Mouse (Mus musculus) thymus, adult 2 months (tissue): ENCODE data around the gene Ppm1l. TPM values are rescaled to one million over a fixed set of nuclear protein-coding genes. Genes with fewer than 3 reads are reported as not detected.

ENCODE experiments used
- DNase-seq: peaks from one replicate; pipeline ENCODE4 v3.0.0; 2021
- H3K27ac ChIP-seq: fragments of 200-500 bp; 2 replicates; pipeline ENCODE4 v1.5.1; 2012; ENCODE audit warnings: low read length, control low read depth; ENCODE audit not compliant: control insufficient read depth, insufficient read depth
- H3K27me3 ChIP-seq: fragments of 200-500 bp; 2 replicates; pipeline ENCODE4 v1.6.1; 2012; ENCODE audit warnings: mild to moderate bottlenecking, low read length, moderate library complexity, mixed read lengths; ENCODE audit not compliant: control insufficient read depth, insufficient read depth
- H3K36me3 ChIP-seq: fragments of 200-500 bp; 2 replicates; pipeline ENCODE4 v1.6.1; 2012; ENCODE audit warnings: mild to moderate bottlenecking, low read length, moderate library complexity; ENCODE audit not compliant: control insufficient read depth, insufficient read depth
- H3K4me1 ChIP-seq: fragments of 200-500 bp; replicated peaks from 2 replicates; pipeline ENCODE4 v1.6.1; 2012; ENCODE audit warnings: low read length; ENCODE audit not compliant: control insufficient read depth, insufficient read depth
- H3K4me3 ChIP-seq: fragments of 200-500 bp; 2 replicates; pipeline ENCODE4 v1.5.1; 2012; ENCODE audit warnings: mild to moderate bottlenecking, low read length, control low read depth, moderate library complexity; ENCODE audit not compliant: control insufficient read depth, insufficient read depth
- CTCF ChIP-seq: fragments of 200-500 bp; IDR thresholded peaks from 2 replicates; pipeline ENCODE4 v1.5.1; 2012; ENCODE audit warnings: mild to moderate bottlenecking, control low read depth, low read length, moderate library complexity, borderline replicate concordance; ENCODE audit not compliant: control insufficient read depth, poor library complexity, insufficient read depth; ENCODE audit errors: extremely low read depth
- POLR2A ChIP-seq: fragments of 200-500 bp; IDR thresholded peaks from 2 replicates; pipeline ENCODE4 v1.6.1; 2012; ENCODE audit warnings: mild to moderate bottlenecking, low read length, control low read depth, moderate library complexity; ENCODE audit not compliant: control insufficient read depth, poor library complexity, insufficient read depth; ENCODE audit errors: extremely low read depth
- WGBS: fragments of 180-500 bp; shearing (Covaris S2); methylation state at CpG from one replicate; pipeline ENCODE4 v1.1.7; 2018; 5-methylcytosine and 5-hydroxymethylcytosine counted together
- polyA plus RNA-seq: library from polyadenylated mRNA; depleted of rRNA; stranded (reverse); fragments of >200 nt; gene quantifications from 2 replicates; pipeline ENCODE4 v1.2.3, GENCODE M21; 2012

Gene Ppm1l
- polyA plus RNA-seq, 1 experiment, result 2.6 TPM

DNA sequence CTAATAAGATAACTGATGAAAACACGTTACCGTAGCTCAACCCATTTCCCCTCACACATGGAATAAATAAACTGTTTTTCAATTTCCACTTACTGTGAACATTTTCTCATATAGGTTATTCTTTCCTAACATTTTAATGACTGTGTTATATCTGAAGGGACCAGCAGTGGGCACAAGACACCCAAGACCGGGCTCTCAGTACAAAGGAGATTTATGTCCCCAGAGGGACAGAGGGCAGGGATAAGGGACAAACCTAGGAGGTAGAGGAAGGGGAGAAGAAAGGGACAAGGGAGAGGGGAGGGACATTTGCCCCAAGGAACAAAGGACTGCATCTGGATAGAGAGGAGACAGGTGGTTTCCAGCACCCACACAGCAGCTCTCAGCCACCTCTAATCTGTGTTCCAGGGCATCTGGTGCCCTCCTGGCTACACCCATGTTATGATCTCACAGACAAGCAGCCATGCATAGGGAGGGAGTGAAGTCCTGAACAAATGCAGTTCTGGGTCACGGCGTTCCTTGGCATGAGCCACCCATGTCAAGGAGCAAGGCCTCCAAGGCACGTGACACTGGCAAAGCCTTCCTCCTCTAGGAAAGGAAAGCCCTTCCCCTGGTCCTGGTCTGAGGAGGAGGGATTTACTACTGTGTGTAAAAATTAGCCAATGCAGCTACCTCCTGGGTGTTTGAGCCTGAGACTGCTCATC is 174.5 kb downstream of the Ppm1l start:
- H3K27ac ChIP-seq, result no peak overlapping the region
- no peak for TF ChIP-seq CTCF
- no peak for TF ChIP-seq POLR2A
- no peaks in the 10 kb centered on the region for H3K27me3 ChIP-seq
- no peaks in the 10 kb centered on the region for H3K36me3 ChIP-seq
- no peak for DNase-seq
- WGBS, result 98% methylated on average over 6 of the region's 6 CpGs
- H3K4me1 ChIP-seq, result no peaks in the 10 kb centered on the region
- no peak overlapping the region for H3K4me3 ChIP-seq

DNA sequence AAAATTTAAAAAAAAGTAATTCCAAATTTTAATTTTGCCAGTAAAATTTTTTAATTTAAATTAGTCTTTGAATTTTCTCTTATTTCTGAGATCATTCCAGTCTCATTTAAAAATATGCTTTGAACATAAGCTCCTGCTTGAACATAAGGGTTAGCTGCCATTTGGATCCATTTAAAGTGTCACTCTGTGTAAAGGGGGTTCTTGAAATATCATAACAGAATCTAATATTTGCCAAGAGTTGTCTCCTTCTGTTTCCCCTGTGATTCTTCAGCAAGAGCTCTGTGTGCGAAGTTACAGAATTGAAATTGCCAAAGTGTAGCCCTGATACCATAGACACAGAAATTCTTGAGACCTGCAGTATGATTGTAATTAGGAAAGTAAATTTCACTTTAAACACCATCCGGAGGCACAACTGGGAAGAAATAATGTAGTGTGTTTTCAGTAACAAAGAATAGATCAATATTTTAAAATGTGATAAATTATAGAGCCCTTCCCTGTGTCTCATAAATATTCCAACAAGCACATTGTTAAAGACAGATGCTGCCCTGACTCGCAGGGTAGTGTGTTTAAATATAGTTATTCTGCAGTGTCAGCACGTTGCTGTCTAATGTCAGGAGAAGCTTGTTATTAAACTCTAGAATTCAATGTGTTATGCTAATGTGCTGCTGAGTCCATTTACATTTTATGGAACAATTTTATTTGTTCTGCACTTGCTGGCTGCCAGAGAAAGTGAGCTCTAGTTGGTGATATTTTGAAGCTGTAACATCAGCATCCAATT is 177.8 kb downstream of the Ppm1l start:
- TF ChIP-seq POLR2A (no peak), CTCF (no peak)
- no peaks in the 10 kb centered on the region for H3K27me3 ChIP-seq
- H3K4me1 ChIP-seq, result no peaks in the 10 kb centered on the region

DNA sequence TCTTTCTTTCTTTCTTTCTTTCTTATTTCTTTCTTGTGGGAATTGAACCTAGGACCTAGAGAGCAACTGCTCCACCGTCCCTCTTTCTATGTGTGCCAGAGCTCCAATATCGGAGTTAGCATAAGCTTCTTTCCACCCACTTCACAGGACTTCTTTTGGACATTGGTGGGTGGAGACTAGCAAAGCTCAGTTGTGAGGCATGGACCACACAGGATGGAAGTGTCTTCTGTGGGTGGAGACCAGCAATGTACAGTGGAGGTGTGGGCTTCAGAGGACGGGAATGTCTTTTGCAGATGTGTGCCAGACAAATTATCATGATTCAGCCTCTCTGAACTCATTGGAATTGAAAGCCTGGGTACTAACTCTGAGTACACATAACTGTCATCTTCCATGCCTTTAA is 180.5 kb downstream of the Ppm1l start:
- no peaks in the 10 kb centered on the region for H3K4me1 ChIP-seq
- WGBS, result 87% methylated on average over 3 of the region's 3 CpGs
- no peaks in the 10 kb centered on the region for H3K27me3 ChIP-seq
- H3K27ac ChIP-seq, result no peak overlapping the region
- no peaks in the 10 kb centered on the region for H3K36me3 ChIP-seq
- no peak for TF ChIP-seq POLR2A
- TF ChIP-seq CTCF, result no peak
- DNase-seq, result no peak
- H3K4me3 ChIP-seq, result no peak overlapping the region

More for the DNA sequence above, 177.8 kb downstream of the Ppm1l start:
- no peak overlapping the region for H3K4me3 ChIP-seq
- 94% methylated on average over 4 of the region's 4 CpGs for WGBS
- no peak overlapping the region for H3K27ac ChIP-seq
- no peak for DNase-seq
- no peaks in the 10 kb centered on the region for H3K36me3 ChIP-seq

DNA sequence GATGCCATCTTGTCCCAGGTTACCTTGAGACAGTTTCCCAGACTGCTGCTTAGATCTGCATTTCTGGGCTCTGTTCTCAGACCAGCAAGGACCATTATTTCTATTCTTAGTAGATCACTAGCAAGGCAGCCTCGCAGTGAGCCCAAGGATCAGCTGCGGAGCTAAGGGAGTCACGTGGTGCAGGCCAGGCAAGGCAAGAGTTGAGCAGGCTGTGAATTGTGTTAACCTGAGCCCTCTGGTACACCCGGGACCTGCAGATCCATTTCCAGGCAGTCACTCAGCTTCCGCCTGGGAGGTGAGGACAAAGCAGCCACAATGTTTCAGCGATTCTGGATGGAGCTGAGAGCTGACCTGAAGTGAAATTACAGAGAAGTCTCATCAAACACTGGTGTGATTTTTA is 185.3 kb downstream of the Ppm1l start:
- TF ChIP-seq POLR2A, result no peak
- TF ChIP-seq CTCF, result no peak
- H3K27ac ChIP-seq, result no peak overlapping the region
- no peak overlapping the region for H3K4me3 ChIP-seq
- WGBS, result 91% methylated on average over 6 of the region's 6 CpGs
- DNase-seq, result no peak
- no peaks in the 10 kb centered on the region for H3K36me3 ChIP-seq
- no peaks in the 10 kb centered on the region for H3K27me3 ChIP-seq
- H3K4me1 ChIP-seq, result peaks cover 6% of the 10 kb centered on the region

DNA sequence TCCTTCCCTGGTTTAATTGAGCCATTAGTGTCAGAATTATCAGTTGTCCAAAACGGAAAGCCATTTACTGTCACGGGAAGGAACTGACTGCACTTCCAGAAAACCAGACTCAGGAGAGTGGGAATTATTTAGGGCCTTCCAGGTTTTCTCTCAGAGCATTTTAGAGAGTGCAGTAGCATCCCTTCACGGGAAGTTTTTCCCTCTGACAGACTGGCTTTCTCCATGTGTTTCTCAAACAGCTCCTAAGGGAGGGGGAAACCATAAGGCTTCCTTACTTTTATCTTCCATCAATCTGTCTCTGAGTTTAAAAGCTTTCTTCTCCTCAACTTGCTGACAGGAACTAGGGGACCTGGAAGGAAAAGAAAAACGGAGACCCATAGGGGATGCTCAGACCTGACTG is 185.9 kb downstream of the Ppm1l start:
- Histone ChIP-seq H3K27ac (no peak overlapping the region), H3K36me3 (no peaks in the 10 kb centered on the region), H3K4me3 (no peak overlapping the region), H3K4me1 (peaks cover 8% of the 10 kb centered on the region), H3K27me3 (no peaks in the 10 kb centered on the region)
- TF ChIP-seq POLR2A, result no peak
- no peak for TF ChIP-seq CTCF
- no peak for DNase-seq
- WGBS, result 92% methylated on average over 4 of the region's 4 CpGs

DNA sequence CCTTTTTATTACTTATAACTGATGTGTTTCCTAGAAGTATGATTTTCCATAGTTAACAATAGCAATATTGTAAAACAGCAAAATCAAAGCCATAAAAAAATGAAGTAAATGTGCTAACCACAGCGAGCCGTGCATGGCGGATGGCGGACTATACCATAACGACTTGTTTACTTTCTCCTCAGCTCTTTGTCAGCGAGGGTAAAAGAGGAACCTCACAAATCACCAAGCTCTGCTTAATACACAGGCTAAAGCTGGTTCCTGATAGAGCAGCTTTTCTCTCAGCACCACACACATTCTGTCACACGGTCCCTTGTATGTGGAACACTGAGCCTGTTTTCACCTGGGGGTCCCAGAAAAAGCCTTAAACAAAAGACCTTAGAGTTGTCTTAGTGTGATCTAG is 188.4 kb downstream of the Ppm1l start:
- Histone ChIP-seq H3K27me3 (no peaks in the 10 kb centered on the region), H3K27ac (no peak overlapping the region), H3K4me3 (no peak overlapping the region), H3K4me1 (peaks cover 8% of the 10 kb centered on the region), H3K36me3 (no peaks in the 10 kb centered on the region)
- 22% methylated on average over 7 of the region's 7 CpGs for WGBS
- TF ChIP-seq POLR2A (no peak), CTCF (no peak)
- no peak for DNase-seq
